Mouse (Mus musculus): ENCODE measurements around the gene Chac2. TPM values are rescaled to one million over a fixed set of nuclear protein-coding genes. Genes with fewer than 3 reads are reported as not detected.

Chac2 gene
- total RNA-seq, 2 experiments from 2014 or later = 13.0 to 15.3 TPM

Other genes starting within 250 kb of the Chac2 start
- 10 to 100 TPM; 41.7 to 50.0 TPM for gene Psme4, start 214.6 kb downstream of the Chac2 start, total RNA-seq (2021)
- gene Gpr75, start 101.0 kb downstream of the Chac2 start, total RNA-seq (2021) = 10 to 100 TPM; 10.1 to 11.2 TPM
- 10 to 100 TPM; 16.6 to 18.1 TPM for gene Asb3, start 100.9 kb downstream of the Chac2 start, total RNA-seq (2021)
- 10 to 100 TPM; 62.5 to 62.6 TPM for gene Erlec1, start 32.0 kb downstream of the Chac2 start, total RNA-seq (2021)
- gene Gm17332, start 196.1 kb upstream of the Chac2 start, total RNA-seq (2021) = not detected